Mouse (Mus musculus) liver, embryonic 11.5 days (tissue): ENCODE data around the gene Acot11. TPM values are rescaled to one million over a fixed set of nuclear protein-coding genes. Genes with fewer than 3 reads are reported as not detected.
"Not testable (repeated sequence)": the region's sequence is repeated elsewhere in the genome, so short reads cannot be mapped to it uniquely, and the experiment has no call there.

ENCODE experiments used
- ATAC-seq: fragments of 200-750 bp; cut with Nextera tagmentation; replicated peaks from 2 replicates; pipeline ENCODE4 v1.8.0; 2017; ENCODE audit warnings: moderate number of reproducible peaks, mild to moderate bottlenecking, moderate TSS enrichment, moderate library complexity; ENCODE audit not compliant: low FRiP score
- DNase-seq: peaks from one replicate; pipeline ENCODE4 v3.0.0-alpha.2; 2017; ENCODE audit warnings: low spot score
- H3K27ac ChIP-seq: fragments of 300-500 bp; sonication (generic); 2 replicates; pipeline ENCODE4 v1.5.1; 2014; ENCODE audit warnings: mild to moderate bottlenecking, low read depth, low read length, control low read depth
- H3K27me3 ChIP-seq: fragments of 300-500 bp; sonication (generic); replicated peaks from 2 replicates; pipeline ENCODE4 v1.6.1; 2014; ENCODE audit warnings: low read length, mixed read lengths; ENCODE audit not compliant: control insufficient read depth, insufficient read depth
- H3K36me3 ChIP-seq: fragments of 300-500 bp; sonication (generic); 2 replicates; pipeline ENCODE4 v1.6.1; 2014; ENCODE audit warnings: mild to moderate bottlenecking, low read length, moderate library complexity, mixed read lengths; ENCODE audit not compliant: control insufficient read depth, insufficient read depth
- H3K4me1 ChIP-seq: fragments of 300-500 bp; sonication (generic); replicated peaks from 2 replicates; pipeline ENCODE4 v1.6.1; 2014; ENCODE audit warnings: low read length, mixed read lengths; ENCODE audit not compliant: control insufficient read depth, insufficient read depth
- H3K4me2 ChIP-seq: fragments of 300-500 bp; sonication (generic); 2 replicates; pipeline ENCODE4 v1.6.1; 2014; ENCODE audit warnings: mild to moderate bottlenecking, control low read depth, moderate library complexity
- H3K4me3 ChIP-seq: fragments of 300-500 bp; sonication (generic); 2 replicates; pipeline ENCODE4 v1.5.1; 2014; ENCODE audit warnings: low read depth, low read length, control low read depth
- H3K9ac ChIP-seq: fragments of 300-500 bp; sonication (generic); 2 replicates; pipeline ENCODE4 v1.6.1; 2014; ENCODE audit warnings: low read depth, low read length, control low read depth
- H3K9me3 ChIP-seq: fragments of 300-500 bp; sonication (generic); 2 replicates; pipeline ENCODE4 v1.6.1; 2016; ENCODE audit warnings: low read length, inconsistent platforms, mixed read lengths; ENCODE audit not compliant: control insufficient read depth
- WGBS: fragments of 180-500 bp; shearing (Covaris S2); extraction: QIAGEN DNeasy Blood & Tissue Kit; methylation state at CpG from one replicate; pipeline ENCODE4 v1.1.7; 2014; 5-methylcytosine and 5-hydroxymethylcytosine counted together
- polyA plus RNA-seq: library from polyadenylated mRNA; unstranded; fragments of >200 nt; fragmentation: Nextera tagmentation; extraction: Ambion mirVana; gene quantifications from 2 replicates; pipeline ENCODE4 v1.2.1, GENCODE M21; 2014

Acot11 gene
- polyA plus RNA-seq, 1 experiment from 2014 or later = 2.9 TPM

- Histone ChIP-seq H3K4me3 (no peak overlapping the region), H3K27ac (no peak overlapping the region), H3K9ac (no peak overlapping the region), H3K4me1 (peaks cover 4% of the 10 kb centered on the region), H3K4me2 (no peak overlapping the region), H3K27me3 (no peaks in the 10 kb centered on the region), H3K36me3 (no peaks in the 10 kb centered on the region), H3K9me3 (no peaks in the 10 kb centered on the region)
- DNase-seq (no peak), ATAC-seq (no peak)
- 75% methylated on average over 7 of the region's 7 CpGs for whole genome bisulfite sequencing
These were observed 58.9 kb downstream of the Acot11 start for GRCm38 (mm10) chr4:106745862-106746261.

GRCm38 (mm10) chr4:106737904-106738303 lies 66.9 kb downstream of the Acot11 start:
- H3K4me3 ChIP-seq = no peak overlapping the region
- no peak overlapping the region for H3K9ac ChIP-seq
- no peaks in the 10 kb centered on the region for H3K9me3 ChIP-seq
- DNase-seq (no peak), ATAC-seq (no peak)
- 76% methylated on average over 3 of the region's 3 CpGs for WGBS
- no peak overlapping the region for H3K4me2 ChIP-seq
- H3K36me3 ChIP-seq = no peaks in the 10 kb centered on the region
- H3K27ac ChIP-seq = no peak overlapping the region
- no peaks in the 10 kb centered on the region for H3K4me1 ChIP-seq
- H3K27me3 ChIP-seq = no peaks in the 10 kb centered on the region

- not testable (repeated sequence) for H3K36me3 ChIP-seq, H3K4me1 ChIP-seq, H3K9me3 ChIP-seq, H3K27ac ChIP-seq, H3K27me3 ChIP-seq, H3K9ac ChIP-seq, ATAC-seq, DNase-seq, H3K4me3 ChIP-seq, H3K4me2 ChIP-seq
- WGBS = 87% methylated on average over 1 of the region's 1 CpGs
These were observed 67.9 kb downstream of the Acot11 start for GRCm38 (mm10) chr4:106736884-106737283.

- Histone ChIP-seq H3K4me2 (no peak within 1 kb of the TSS), H3K4me1 (no peaks in the 10 kb centered on the region), H3K27me3 (no peaks in the 10 kb centered on the region), H3K36me3 (no peaks in the 10 kb centered on the region), H3K9me3 (no peaks in the 10 kb centered on the region), H3K9ac (no peak within 1 kb of the TSS), H3K4me3 (no peak within 1 kb of the TSS), H3K27ac (no peak within 1 kb of the TSS)
- WGBS = 48% methylated on average over 4 of the region's 4 CpGs
- DNase-seq (no peak), ATAC-seq (no peak)
These were observed 71.2 kb downstream of the Acot11 start, which contains the start of gene Fam151a for GRCm38 (mm10) chr4:106733636-106734035. TSS of gene Fam151a (plus strand) at chr4:106733889.

GRCm38 (mm10) chr4:106730814-106731213 lies 74.0 kb downstream of the Acot11 start, which contains the start of gene Mroh7:
TSS of gene Mroh7 (minus strand) at chr4:106730925.
- WGBS = 81% methylated on average over 7 of the region's 7 CpGs
- ATAC-seq = no peak
- H3K4me2 ChIP-seq = no peak within 1 kb of the TSS

GRCm38 (mm10) chr4:106720631-106721030 lies 84.2 kb downstream of the Acot11 start:
- WGBS = 83% methylated on average over 4 of the region's 4 CpGs
- no peak for ATAC-seq
- Histone ChIP-seq H3K36me3 (no peaks in the 10 kb centered on the region), H3K27me3 (no peaks in the 10 kb centered on the region), H3K4me2 (no peak overlapping the region), H3K4me3 (no peak overlapping the region), H3K9ac (no peak overlapping the region), H3K27ac (no peak overlapping the region), H3K9me3 (no peaks in the 10 kb centered on the region), H3K4me1 (no peaks in the 10 kb centered on the region)
- no peak for DNase-seq

More at GRCm38 (mm10) chr4:106730814-106731213, 74.0 kb downstream of the Acot11 start, which contains the start of gene Mroh7:
- 0 out of 2 replicates have a peak, but pooled peaks cover 2% of the 10 kb centered on the region for H3K27me3 ChIP-seq
- no peak within 1 kb of the TSS for H3K27ac ChIP-seq
- no peaks in the 10 kb centered on the region for H3K36me3 ChIP-seq
- no peak within 1 kb of the TSS for H3K4me3 ChIP-seq
- no peaks in the 10 kb centered on the region for H3K4me1 ChIP-seq
- DNase-seq = no peak
- no peak within 1 kb of the TSS for H3K9ac ChIP-seq
- H3K9me3 ChIP-seq = no peaks in the 10 kb centered on the region

GRCm38 (mm10) chr4:106713622-106714021 lies 91.2 kb downstream of the Acot11 start:
- no peak for ATAC-seq
- H3K4me1 ChIP-seq = no peaks in the 10 kb centered on the region
- no peaks in the 10 kb centered on the region for H3K36me3 ChIP-seq
- H3K4me2 ChIP-seq = no peak overlapping the region
- H3K9ac ChIP-seq = no peak overlapping the region
- no peak for DNase-seq
- H3K27ac ChIP-seq = no peak overlapping the region
- H3K27me3 ChIP-seq = no peaks in the 10 kb centered on the region; the same call in 1 of the 2 replicates
- no peak overlapping the region for H3K4me3 ChIP-seq
- no peaks in the 10 kb centered on the region for H3K9me3 ChIP-seq
- 74% methylated on average over 6 of the region's 6 CpGs for WGBS

- 5% methylated on average over 8 of the region's 8 CpGs for WGBS
- Histone ChIP-seq H3K27me3 (no peaks in the 10 kb centered on the region; the same call in 1 of the 2 replicates), H3K9ac (no peak overlapping the region), H3K36me3 (no peaks in the 10 kb centered on the region), H3K9me3 (no peaks in the 10 kb centered on the region), H3K27ac (no peak overlapping the region), H3K4me3 (no peak overlapping the region), H3K4me1 (no peaks in the 10 kb centered on the region), H3K4me2 (peak overlapping the region; percentile 28)
- DNase-seq (peak; percentile 81), ATAC-seq (peak; percentile 47; the same call in 1 of the 2 replicates)
These were observed 96.4 kb downstream of the Acot11 start for GRCm38 (mm10) chr4:106708408-106708807.

GRCm38 (mm10) chr4:106707957-106708356 lies 96.8 kb downstream of the Acot11 start:
- Histone ChIP-seq H3K4me3 (no peak overlapping the region), H3K9ac (no peak overlapping the region), H3K9me3 (no peaks in the 10 kb centered on the region), H3K27me3 (peaks cover under 1% of the 10 kb centered on the region), H3K27ac (no peak overlapping the region), H3K36me3 (no peaks in the 10 kb centered on the region), H3K4me1 (no peaks in the 10 kb centered on the region), H3K4me2 (peak overlapping the region; percentile 28)
- DNase-seq (no peak), ATAC-seq (peak; percentile 45; the same call in 1 of the 2 replicates)
- 24% methylated on average over 5 of the region's 5 CpGs for WGBS
